Mouse (Mus musculus) CD4-positive helper T cell, adult 2 months (primary cell): ENCODE results near the gene Fzr1.

Experiments used
- DNase-seq: peaks from one replicate; pipeline ENCODE4 v3.0.0-alpha.2; 2012; ENCODE audit warnings: low read depth, missing footprints, low spot score

Fzr1 gene

DNA sequence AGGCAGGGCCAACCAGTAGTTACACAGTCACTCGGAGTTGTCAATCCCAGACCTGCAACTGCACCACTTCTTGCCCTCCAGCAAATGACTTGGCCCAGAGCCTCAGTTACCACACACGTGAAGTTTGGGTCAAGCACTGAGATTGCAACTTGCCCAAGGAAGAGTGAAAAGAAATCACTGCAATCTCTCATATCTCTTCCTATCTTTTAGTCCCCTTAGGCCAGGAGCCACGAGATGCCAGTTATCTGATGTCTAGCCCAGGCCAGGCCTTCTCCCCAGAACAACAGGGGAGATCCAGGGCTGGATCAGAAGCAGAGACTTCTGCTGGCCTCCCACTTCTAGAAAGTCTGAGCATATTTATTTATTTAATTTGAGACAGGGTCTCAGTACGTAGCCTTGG, 22.8 kb downstream of the Fzr1 start:
- no peak for DNase-seq

DNA sequence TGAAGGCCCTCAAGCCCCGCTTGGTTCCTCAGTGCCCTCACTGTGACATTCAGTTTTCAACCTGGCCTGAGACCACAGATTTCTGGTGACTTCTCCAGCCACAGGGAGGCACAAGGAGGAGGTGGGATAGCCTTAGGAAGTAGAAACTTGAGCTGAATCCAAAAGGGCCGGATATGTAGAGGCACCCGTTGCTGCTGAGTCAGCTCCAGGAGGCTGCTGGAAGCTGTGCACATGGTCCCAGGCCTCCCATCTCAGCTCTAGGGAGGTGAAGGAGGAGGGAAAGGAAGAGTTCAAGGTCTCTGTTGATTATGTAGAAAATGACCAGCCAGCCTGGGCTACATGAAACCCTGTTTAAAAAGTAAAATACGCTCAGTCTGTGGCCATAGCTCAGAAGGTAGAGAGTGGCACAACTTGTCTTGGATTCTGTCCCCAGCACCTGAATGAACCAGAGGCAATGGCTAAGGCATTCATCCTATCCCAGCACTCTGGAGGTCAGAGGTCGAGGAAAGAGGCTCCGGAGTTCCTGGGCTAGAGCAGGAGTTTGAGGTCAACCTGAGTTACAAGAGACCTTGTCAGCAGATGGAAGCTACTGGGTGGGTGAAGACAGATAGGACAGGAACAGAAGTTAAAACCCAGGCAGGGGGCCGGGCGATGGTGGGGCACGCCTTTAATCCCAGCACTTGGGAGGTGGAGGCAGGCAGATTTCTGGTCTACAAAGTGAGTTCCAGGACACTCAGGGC, 23.4 kb downstream of the Fzr1 start:
- DNase-seq, result no peak

DNA sequence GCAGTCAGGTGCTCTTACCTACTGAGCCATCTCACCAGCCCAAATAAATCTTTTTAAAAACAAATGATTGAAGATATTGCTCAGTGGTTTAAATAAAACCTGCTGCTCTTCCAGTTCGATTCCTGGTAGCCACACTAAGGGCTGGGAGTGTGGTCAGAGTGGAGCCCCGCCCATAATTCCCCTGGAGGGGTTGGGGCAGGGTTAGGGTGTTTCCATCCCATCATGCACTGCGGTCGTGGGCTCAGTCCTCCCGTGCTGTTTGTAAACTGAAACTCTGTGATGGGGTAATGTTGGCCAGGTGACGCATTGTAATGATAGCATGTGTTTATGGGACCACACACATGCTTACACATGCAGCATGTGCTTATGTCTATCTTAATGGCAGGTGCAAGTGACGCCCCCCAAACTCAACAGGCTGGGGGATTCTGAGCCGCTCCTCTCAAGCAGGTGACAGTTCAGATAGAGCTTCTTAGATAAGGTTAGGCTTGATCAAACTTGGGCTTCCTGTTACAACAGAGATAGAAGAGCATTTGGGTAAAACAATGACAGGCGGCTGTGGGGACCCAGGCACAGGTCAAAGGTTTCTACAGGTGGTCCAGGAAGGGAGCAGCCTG, 26.5 kb downstream of the Fzr1 start:
- DNase-seq, result peak; percentile 78

DNA sequence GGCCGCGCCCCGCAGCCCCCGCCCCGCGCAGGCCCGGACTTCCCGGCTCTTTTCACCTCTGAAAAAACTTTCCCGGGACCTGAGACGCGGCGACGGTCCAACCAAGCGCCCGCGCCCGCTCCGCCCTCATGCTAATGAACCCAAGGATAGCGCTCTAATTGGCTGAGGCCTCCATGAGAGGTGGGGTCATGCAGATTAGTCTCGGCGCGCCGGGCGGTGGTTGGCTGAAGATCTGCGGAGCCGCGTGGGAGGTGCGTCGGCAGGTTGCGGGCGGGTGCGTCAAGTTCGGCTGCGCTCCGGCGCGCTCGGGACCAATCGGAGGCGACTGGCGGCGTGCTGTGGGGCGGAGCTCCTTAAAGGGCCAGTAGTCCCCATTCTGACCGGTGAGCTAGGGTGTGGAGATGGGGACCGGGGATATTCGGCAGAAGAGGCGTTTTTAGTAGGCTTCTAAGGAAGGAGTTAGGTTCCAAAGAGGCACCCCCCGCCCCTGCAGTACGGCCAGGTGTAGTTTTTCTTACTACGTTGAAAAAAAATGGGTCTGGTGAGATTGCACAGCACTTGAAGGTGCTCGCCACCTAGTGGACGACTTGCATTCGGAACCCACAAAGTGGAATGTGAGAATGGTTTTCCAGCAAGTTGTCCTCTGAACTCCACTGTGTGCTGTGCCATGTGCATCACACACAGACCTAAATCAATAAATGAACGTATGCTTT, 27.8 kb downstream of the Fzr1 start, which contains the start of gene Hmg20b:
Gene Hmg20b, minus strand, starts transcription at position 130 of the 713 bp plus-strand sequence.
- DNase-seq, result peak; percentile 99

DNA sequence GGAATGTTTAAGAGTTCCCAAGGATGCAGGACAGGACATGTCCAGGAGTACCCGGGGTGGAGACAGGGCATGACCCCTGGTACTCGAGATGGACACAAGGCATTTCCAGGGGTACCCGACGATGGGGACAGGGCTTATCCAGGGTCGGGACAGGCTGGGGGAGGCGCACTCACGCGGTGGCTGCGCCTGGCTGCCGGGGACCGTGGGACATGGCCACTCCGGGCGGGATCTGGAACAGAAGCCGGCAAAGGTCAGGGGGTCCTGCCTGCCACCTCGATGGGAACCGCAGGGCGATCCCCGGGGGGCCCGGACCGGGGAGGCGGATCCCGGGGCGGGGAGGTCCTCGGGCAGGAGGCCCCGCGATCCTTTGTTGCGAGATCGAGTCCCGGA, 28.4 kb downstream of the Fzr1 start:
- DNase-seq, result no peak

DNA sequence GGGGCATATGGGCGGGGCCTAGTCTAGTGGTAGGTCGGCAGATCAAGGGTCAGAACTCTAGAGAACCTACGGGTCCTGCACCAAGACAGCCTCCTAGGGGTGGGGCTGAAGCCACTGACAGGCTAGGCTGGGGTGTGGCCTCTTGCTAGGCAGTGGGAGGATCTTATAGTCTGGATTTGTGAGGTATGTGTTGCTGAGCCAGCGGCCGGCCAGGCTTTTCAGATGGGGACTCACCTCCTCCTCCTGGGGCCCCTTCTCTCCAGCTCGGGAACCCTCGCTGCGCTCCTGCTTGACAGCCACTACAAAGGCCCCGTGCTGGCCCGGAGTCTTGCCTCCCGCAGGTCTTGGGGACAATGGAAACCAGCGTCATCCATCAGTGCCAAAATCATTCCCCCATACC, 29.2 kb downstream of the Fzr1 start:
- DNase-seq, result peak; percentile 60

DNA sequence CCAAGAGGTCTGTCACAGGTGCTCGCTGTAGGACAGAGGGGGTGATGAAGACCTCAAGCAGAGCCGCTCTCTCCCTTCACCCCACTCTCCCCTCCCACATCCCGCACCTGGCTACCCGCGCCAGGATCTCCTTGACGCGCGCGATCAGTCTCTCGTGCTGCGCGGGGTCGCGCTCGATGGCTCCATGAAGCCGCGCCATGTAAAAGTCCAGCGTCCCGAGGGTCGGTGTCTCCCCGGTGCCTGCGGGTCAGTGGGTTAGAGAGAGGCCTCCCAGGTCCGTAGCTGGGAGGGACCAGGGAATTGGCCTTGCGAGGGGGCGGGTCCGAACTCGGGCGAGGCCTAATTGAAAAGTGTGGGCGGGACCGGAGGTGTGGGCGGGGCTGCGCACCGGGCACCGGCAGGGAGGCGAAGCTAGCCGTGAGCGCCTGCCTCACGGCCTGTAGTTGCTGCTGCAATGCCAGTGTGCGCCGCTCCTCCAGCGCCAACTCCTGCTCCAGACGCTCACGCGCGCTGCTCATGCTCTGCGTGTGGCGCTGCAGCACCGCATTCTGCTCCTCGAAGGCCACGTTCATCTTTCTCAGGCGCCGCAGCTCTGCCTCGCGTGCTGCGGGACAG, 31.8 kb downstream of the Fzr1 start:
- peak; percentile 67 for DNase-seq

DNA sequence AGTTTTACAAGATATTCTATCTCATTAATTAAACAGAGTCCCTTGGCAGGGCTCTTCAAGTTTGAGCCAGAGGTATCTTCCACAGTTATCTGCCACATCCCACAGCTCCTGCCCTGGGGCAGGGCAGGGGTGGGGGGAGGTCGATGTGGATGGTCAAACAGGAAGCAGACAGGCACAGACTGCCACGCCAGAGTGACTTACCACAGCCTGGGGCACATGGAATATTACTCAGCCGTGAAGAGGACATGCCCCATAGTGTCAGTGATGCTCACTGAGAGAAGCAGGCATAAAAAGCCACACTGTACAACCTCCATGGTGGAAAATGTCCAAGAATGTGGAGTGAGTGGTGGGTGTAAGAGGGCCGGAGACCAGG, 33.2 kb downstream of the Fzr1 start:
- no peak for DNase-seq

DNA sequence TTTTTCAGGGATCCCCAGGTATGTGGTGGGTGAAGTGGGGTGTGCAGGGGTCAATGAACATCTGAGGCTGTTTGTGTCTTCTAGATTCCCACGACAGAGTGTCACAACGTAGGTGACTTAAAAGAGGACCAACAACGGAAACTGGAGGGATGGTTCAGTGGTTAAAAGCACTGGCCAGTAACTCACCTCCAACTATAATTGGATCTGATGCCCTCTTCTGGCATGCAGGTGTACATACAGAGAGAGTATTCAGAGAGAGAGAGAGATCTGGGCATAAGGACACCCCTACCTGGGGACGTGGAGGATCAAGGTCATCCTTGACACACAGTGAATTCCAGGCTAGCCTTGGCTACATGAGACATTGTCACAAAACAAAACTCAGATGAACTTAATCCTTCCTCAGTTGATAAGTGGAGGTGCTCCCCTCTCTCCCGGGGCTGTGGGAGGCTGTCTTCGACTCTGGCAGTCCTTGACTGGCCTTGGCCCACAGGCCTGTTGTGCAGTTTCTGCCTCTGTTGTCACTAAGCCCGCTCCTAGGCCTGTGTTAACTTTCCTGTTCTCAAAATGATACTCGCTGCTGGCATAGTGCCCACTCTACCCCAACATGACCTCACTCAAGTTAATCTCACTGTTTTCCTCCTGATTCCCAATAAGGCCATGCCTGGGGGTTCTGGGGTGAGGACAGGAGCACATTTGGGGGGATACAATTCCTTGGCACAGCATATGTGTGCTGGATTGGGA, 33.7 kb downstream of the Fzr1 start:
- DNase-seq, result peak; percentile 60

DNA sequence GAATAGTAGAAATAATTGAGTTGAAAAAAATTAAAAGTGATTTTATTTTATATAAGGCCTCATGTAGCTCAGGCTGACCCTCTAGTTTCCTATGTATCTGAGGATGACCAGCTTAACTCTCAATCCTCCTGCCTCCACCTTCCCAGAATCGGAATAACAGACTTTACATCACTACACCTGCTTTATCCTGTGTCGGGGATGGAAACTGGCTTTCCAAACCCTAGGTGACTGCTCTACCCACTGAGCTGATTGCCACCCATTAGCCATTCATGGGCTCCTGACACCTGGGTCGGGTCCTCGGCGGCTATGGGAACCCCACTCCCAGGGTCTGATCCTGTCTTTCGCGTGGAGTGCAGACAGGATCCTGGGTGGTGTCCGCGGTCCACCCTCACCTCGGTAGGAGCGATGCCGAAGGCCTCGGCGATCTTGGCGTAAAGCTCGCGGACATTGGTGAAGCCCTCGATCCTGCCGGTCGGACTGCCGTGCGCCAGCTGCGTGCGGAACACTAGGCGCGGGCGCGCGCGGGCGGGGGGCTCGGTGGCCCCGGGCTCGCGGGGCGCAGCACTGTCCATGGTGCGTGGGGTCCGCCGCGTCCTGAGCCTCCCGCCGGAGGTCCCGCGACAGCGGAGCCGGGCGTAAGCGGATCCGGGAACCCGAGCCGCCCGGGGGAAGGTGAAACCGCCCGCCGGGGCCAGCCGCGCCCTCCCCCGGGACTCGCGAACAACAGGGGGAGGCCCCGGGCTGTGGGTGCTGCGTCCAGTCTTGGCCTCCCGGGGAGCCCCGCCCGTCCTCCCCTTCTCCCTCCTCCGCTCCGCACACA, 35.4 kb downstream of the Fzr1 start, which contains the start of gene Gipc3:
Gene Gipc3, minus strand, starts transcription at position 581 of the 820 bp plus-strand sequence.
- DNase-seq, result peak; percentile 34

DNA sequence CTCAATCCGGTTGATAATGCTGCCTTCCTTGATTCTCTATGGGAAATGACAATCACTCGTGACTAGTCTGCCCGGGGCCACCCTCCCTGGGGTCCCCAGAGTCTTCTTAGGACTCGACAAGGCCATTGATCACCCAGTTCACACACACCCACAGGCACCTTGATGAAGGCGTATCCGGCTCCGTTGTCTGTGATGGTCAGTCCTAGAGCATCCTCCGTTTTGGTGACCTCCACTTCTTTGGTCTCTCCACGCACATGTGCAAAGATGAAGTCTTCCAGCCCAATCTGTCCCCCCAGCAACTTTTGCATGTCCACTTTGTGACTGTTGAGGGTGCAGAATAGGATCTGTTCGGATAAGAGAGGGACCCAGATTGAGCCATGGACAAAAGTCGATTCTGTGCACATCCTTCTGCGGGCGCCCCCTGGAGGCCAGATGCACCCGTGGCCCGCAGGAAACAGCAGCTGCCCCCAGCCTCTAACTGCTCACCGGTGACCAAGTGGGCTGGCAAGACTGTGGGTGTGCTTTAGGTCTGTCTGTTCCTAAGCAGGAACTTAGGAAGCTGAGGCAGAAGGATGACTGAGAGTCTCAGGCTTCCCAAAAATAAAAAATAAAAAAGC, 36.9 kb downstream of the Fzr1 start:
- DNase-seq, result peak; percentile 72

DNA sequence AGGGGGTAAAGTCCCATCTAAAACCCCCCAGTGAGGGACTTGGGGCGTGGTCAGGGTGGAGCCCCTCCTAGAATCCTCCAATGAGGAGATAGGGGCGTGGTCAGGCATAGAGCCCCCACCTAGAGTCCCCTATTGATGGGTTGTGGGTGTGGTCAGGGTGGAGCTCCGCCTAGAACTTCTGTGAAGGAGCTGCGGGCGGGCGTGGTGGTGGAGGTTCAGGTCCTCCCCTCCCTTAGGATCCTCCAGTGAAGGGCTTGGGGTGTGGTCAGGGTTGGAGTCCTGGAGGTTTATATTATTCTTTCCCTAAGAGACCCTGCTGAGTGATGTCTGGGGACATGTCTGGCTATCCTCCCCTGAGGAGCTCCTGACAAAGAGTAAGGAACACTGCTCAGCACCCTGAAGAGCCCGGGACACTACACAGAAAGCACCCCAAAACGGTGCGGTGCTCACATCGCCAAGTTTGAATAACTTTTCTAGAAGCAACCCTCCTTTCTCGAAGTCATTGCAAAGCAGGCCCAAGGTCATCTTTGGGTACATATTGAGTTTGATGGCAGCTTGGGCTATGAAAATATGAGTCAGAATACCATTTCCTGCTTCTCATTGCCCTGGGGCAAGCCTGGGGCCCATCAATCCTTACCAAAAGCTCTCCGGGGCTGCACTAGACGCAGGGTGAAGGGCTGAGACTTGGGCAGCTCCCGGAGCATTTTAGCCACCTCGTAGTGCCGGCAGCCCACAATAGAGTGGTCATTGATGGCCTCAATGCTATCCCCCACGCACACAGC, 37.6 kb downstream of the Fzr1 start:
- DNase-seq, result no peak

DNA sequence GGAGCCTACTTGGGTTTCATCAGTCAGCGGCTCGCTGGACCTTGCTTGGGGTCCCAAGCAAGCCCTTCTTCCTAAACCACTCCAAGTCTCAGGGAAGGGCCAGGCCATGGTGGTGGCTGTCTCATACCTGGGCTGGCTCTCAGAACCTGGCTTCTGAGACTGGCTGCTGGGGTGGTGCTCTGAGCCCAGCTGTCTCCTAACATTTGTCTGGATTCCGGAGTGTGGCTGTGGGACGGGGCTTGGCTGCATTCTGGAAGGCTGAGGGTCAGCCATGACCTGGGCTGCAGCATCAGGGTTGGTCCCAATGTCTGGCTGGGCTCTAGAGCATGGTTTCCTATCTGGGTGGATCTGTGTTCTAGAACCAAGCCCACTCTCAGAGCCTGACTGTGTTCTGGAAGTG, 41.8 kb downstream of the Fzr1 start:
- no peak for DNase-seq

DNA sequence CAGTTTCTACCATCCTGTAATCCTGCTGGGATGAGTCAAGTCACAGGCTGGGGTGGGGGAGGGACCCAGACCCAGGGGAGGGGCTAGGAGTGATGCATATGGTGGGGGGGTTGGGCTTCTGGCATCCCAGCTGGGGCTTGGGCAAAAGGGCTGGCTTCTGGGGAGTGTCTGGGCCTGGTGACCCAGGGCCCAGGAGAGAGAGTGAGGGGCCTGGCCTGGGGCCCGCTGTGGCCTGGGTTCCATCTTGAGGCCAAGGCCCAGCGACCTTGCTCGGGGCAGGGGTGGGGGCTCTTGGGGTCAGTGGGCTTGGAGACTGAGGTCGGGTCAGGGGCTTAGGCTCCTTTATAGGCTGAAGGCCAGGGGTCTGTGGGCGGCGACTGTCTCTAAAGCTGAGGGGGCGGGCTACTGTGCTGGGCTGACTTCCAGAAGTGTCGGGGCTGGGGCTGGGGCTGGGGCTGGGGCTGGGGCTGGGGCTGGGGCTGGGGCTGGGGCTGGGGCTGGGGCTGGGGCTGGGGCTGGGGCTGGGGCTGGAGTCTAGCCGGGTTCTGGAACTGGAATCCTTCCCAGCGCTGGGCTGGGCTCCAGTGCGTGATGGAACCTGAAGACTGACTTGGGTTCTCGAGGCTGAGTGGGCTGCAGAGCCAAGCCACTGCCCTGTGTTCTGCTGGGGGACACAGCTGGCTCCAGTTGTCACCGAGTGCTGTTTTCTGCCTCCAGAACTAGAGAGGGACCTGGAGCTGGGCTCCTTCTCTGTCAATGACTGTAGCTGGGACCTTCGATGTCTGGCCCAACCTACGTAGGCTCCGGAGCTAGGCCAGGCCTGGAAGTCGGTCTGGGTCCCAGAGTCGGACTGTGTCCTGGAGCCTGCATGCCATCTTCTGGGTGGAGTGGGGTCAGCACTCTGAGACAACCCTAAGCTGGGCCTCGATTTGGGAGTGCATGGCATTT, 42.6 kb downstream of the Fzr1 start:
- DNase-seq, result no peak

DNA sequence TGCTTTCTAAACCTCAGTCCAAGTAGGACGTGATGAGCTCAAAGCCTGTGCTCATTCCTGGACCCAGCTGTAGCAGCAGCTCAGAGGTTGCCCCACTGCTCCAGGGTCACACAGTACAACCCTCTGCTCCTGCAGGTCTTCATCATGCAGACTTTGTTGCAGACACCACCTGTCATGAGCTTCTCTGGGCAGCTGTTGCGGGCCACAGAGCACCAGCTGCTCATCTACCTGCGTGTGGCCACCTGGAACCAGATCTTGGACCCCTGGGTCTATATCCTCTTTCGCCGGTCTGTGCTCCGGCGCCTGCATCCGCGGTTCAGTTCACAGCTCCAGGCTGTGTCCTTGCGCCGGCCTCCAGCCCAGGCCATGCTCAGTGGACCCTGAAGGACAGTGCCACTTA, 44.0 kb downstream of the Fzr1 start:
- DNase-seq, result no peak

DNA sequence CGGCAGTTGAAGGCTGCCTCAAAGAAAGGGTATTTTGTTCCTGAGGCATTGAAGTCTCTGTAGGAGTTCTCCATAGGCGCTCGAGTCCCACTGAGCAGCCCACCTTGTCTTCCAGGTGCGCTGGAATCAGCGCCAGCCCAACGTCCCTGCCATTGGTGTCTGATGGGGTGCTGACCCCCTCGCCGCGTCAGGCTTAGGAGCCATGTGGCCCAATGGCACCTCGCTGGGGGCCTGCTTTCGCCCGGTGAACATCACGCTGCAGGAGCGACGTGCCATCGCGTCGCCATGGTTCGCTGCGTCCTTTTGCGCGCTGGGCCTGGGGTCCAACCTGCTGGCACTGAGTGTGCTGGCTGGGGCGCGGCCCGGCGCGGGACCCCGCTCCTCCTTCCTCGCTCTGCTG, 46.0 kb downstream of the Fzr1 start:
- DNase-seq, result no peak

DNA sequence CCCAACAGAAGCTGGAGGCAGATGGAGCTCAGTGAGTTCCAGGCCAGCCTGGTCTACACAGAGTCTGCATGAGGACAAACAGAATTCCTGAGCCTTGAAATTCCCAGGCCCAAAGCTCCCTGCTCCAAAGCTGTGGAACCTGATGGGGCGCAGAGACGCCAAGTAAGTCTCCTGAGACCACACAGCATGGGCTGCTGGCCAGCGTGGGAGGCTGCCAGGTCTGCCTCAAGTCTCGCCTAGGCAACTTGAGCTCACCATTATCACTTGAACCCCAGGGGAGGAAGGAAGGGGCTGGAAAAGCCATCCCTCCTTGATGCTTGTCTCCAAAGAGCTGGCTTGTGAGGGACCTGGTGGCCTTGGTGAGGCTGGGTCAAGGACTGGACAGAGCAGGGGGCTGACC, 48.3 kb downstream of the Fzr1 start:
- DNase-seq, result no peak

DNA sequence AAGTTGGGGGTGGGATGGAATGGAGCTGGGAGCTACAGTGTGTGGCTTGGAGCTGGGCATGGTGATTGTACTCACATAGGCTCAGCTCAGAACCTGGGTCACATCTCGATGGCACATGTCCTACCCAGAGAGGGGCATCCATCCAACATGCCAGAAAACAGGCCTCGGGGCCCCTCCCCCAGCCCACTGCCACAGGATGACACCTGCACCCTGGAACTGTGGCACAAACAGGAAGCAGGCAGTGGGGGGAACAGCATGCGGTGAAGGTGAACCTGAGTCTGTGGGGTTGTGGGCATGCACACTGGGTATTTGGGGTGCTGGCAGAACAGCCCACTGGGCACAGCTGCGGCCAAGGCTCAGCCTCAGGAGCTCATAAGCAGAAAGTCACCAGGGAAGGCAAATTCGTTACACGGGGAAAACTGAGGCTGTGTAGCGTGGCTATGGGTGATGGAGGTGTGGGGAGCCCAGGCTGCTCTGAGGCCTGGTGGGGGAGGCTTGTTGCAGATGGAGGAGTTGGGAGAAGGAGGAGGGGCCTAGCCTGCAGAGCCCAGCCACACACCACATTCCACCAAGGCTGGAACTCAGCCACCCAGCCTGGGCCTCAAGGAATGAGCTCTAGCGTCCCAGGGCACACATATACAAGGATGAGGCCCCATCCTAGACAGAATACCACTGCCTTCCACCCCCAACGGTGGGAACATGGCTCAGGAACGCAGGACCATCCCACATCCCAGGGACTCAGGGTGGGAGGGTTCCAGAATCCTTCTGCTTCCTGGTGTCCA, 48.9 kb downstream of the Fzr1 start:
- peak; percentile 69 for DNase-seq
